ENCODE assay signal across 8 mouse cellular contexts in the genomic region with DNA sequence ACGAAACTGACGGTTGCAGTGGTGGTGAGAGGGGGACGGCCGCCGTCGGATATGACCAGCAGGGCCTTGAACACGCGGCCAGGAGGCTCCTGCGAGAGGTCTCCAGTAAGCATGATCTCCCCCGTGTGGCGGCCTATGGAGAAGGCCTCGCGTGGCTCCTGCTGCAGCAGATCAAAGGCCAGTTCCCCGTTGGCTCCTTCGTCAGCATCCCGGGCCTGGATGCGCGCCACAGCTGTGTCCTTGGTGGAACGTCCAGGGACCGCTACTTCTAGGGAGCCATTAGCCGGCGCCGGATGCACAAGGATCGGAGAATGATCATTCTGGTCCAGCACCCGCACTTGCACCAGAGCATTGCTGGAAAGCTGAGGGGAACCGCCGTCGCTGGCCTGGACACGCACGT. TPM values are rescaled to one million over a fixed set of nuclear protein-coding genes. Genes with fewer than 3 reads are reported as not detected.
DNase-seq lines count a peak whose midpoint lies in the region; ATAC-seq and TF ChIP-seq lines count a peak whose summit lies in the region.

No protein-coding gene starts in this region.

- H3K4me2 ChIP-seq in forebrain, embryonic 14.5 days (ENCODE audit: low read length) = peak overlapping the region; percentile 83
- no peak overlapping the region for H3K4me2 ChIP-seq in liver, embryonic 12.5 days

- peaks cover 20% of the 10 kb centered on the region; the same call in 1 of the 2 replicates for H3K27me3 ChIP-seq in forebrain, embryonic 14.5 days (replicated peaks; ENCODE audit: control insufficient read depth, insufficient read depth, low read length)
- H3K27me3 ChIP-seq in liver, embryonic 12.5 days (replicated peaks) = peaks cover 80% of the 10 kb centered on the region

- peaks cover 25% of the 10 kb centered on the region for H3K4me1 ChIP-seq in forebrain, embryonic 14.5 days (ENCODE audit: control insufficient read depth, insufficient read depth, low read length)
- H3K4me1 ChIP-seq in olfactory bulb, adult 2 months (ENCODE audit: control insufficient read depth, insufficient read depth, low read length) = peaks cover 29% of the 10 kb centered on the region
- peaks cover 12% of the 10 kb centered on the region; the same call in 1 of the 2 replicates for H3K4me1 ChIP-seq in liver, embryonic 12.5 days

- H3K27ac ChIP-seq in forebrain, embryonic 14.5 days (ENCODE audit: low read depth, low read length) = no peak overlapping the region
- peak overlapping the region; percentile 93 for H3K27ac ChIP-seq in layer of hippocampus, adult 2 months
- H3K27ac ChIP-seq in olfactory bulb, adult 2 months (ENCODE audit: insufficient read depth, low read depth, low read length) = no peak overlapping the region
- H3K27ac ChIP-seq in liver, embryonic 12.5 days = no peak overlapping the region

- H3K4me3 ChIP-seq in forebrain, embryonic 14.5 days (ENCODE audit: low read depth, low read length) = peak overlapping the region; percentile 60
- peak overlapping the region; percentile 68 for H3K4me3 ChIP-seq in layer of hippocampus, adult 2 months
- H3K4me3 ChIP-seq in olfactory bulb, adult 2 months (ENCODE audit: insufficient read depth, low read depth, low read length) = peak overlapping the region; percentile 57
- no peak overlapping the region for H3K4me3 ChIP-seq in liver, embryonic 12.5 days

- peak; percentile 36; the same call in 1 of the 2 replicates for TF ChIP-seq CTCF in brain, embryonic 14.5 days (IDR thresholded peaks at IDR 0.05; ENCODE audit: borderline replicate concordance, extremely low read depth, insufficient read depth, insufficient read length)
- peak; percentile 65 for TF ChIP-seq CTCF in layer of hippocampus, adult 2 months (conservative IDR thresholded peaks at IDR 0.05)
- peak; percentile 23; the same call in 1 of the 2 replicates for TF ChIP-seq CTCF in olfactory bulb, adult 2 months (IDR thresholded peaks at IDR 0.05; ENCODE audit: insufficient read depth, low read depth, low read length)

- TF ChIP-seq POLR2A in brain, embryonic 14.5 days (IDR thresholded peaks at IDR 0.05; ENCODE audit: borderline replicate concordance, extremely low read depth, insufficient read depth, insufficient read length, poor library complexity, severe bottlenecking) = no peak
- no peak for TF ChIP-seq POLR2A in olfactory bulb, adult 2 months (IDR thresholded peaks at IDR 0.05; ENCODE audit: insufficient read depth, low read depth, low read length)

- DNase-seq in left cerebral cortex, postnatal 36 days (ENCODE audit: low spot score in 2 of 2) = peak; percentile 29 to 33
- no peak for DNase-seq in left cerebral cortex, adult 9 months (ENCODE audit: low spot score in 2 of 2)
- DNase-seq in brain, embryonic 14.5 days (ENCODE audit: low read depth) = peak; percentile 75
- DNase-seq in forebrain, embryonic 14.5 days (ENCODE audit: low spot score) = peak; percentile 57
- peak in 1 of 2 experiments; percentile 55 for DNase-seq in layer of hippocampus, adult 2 months (ENCODE audit: low spot score in 2 of 2)
- DNase-seq in urinary bladder, postnatal 4 days (ENCODE audit: low spot score in 2 of 2) = no peak

- 3% methylated on average over 30 of the region's 30 CpGs for WGBS in forebrain, embryonic 14.5 days
- 5% methylated on average over 30 of the region's 30 CpGs for WGBS in olfactory bulb, adult 2 months
- WGBS in liver, embryonic 12.5 days (ENCODE audit: insufficient replicate concordance) = 7% methylated on average over 30 of the region's 30 CpGs

- H3K9me3 ChIP-seq in forebrain, embryonic 14.5 days (replicated peaks; ENCODE audit: control insufficient read depth, low read length) = no peaks in the 10 kb centered on the region
- no peaks in the 10 kb centered on the region for H3K9me3 ChIP-seq in liver, embryonic 12.5 days (replicated peaks)

- peak overlapping the region; percentile 75 for H3K9ac ChIP-seq in forebrain, embryonic 14.5 days (ENCODE audit: low read length)
- no peak overlapping the region for H3K9ac ChIP-seq in liver, embryonic 12.5 days

- intact Hi-C loops in left cerebral cortex, postnatal 36 days (cut with DNase I) = loop anchor here (5.0 kb wide), 1 partner anchor 152 kb away; no protein-coding TSS in a partner anchor

- no peak for ATAC-seq in forebrain, embryonic 14.5 days
- ATAC-seq in liver, embryonic 12.5 days = no peak

- H3K36me3 ChIP-seq in forebrain, embryonic 14.5 days (ENCODE audit: control insufficient read depth, insufficient read depth, low read length) = peaks cover 7% of the 10 kb centered on the region; the same call in 1 of the 2 replicates
- no peaks in the 10 kb centered on the region for H3K36me3 ChIP-seq in liver, embryonic 12.5 days

RNA-seq across cellular contexts. Expression of a gene that starts 2.1 kb away (rescaled TPM):
- total RNA-seq in left cerebral cortex, postnatal 36 days (2021) = 10 to 100 TPM; 57.9 to 58.8 TPM
- 64.5 and 68.9 TPM in 2 replicates for polyA plus RNA-seq in brain, embryonic 14.5 days (2012; rRNA removed)
- polyA plus RNA-seq in forebrain, embryonic 14.5 days (2014; fragmentation: Nextera tagmentation; extraction: Ambion mirVana) = 22.7 and 35.1 TPM in 2 replicates
- 10 to 100 TPM; 75.7 to 81.7 TPM for total RNA-seq in layer of hippocampus, adult 2 months (2021)
- not detected in 2 replicates for polyA plus RNA-seq in olfactory bulb, adult 2 months (2012; ENCODE audit: insufficient read depth, insufficient read length, low replicate concordance, missing spikeins)
- polyA plus RNA-seq in liver, embryonic 12.5 days (2016; fragmentation: Nextera tagmentation; extraction: Ambion mirVana) = 0.04 TPM in 1 of 2 replicates, not detected in the other

Comparison
In these comparisons a context has a peak if more than half of its experiments do, and no peak if none do; other contexts are left out.
1. DNase-seq: peak in left cerebral cortex, postnatal 36 days (2 of 2), brain, embryonic 14.5 days (single experiment) and forebrain, embryonic 14.5 days (single experiment); none in left cerebral cortex, adult 9 months (0 of 2) and urinary bladder, postnatal 4 days (0 of 2).
2. RNA of a gene that starts 2.1 kb away (polyA plus RNA-seq): 64.5 to 68.9 TPM in brain, embryonic 14.5 days and 22.7 to 35.1 TPM in forebrain, embryonic 14.5 days; 0.04 TPM in liver, embryonic 12.5 days and not detected in olfactory bulb, adult 2 months; every median in the first group is over 10 times any median in the second.
3. Peak in every context shown above with its lines, with median percentiles within 50 percentile points of each other: CTCF ChIP-seq.